Mouse (Mus musculus) hindlimb bud, embryonic 11.5 days (tissue): ENCODE results near the gene 4933402N03Rik.

Source experiments
- DNase-seq: peaks from one replicate; pipeline ENCODE4 v3.0.0-alpha.2; 2012; ENCODE audit warnings: low read depth, low spot score; ENCODE audit errors: extremely low spot score

The 4933402N03Rik gene

DNA sequence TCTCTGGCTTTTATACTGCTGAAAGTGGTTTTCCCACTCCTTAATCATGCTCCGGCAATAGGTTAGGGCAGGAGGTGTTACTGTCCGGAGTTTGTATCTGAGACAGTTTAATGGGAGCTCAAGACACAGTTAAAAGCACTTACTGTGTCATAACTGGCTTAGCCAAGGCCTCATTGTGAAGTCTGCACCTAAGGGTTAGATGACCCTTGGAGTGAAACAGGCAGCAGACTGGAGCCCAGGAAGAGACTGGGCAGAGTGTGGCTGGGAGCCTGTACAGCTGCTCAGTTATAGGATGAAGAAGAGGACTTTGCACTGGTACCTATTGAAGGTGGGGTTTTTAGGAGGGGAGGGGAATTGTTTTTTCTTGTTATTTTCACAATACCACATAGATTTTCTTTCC lies at the start of gene 4933402N03Rik:
4933402N03Rik (minus strand) TSS at position 101 of the 400 bp plus-strand sequence.
- DNase-seq, result no peak

DNA sequence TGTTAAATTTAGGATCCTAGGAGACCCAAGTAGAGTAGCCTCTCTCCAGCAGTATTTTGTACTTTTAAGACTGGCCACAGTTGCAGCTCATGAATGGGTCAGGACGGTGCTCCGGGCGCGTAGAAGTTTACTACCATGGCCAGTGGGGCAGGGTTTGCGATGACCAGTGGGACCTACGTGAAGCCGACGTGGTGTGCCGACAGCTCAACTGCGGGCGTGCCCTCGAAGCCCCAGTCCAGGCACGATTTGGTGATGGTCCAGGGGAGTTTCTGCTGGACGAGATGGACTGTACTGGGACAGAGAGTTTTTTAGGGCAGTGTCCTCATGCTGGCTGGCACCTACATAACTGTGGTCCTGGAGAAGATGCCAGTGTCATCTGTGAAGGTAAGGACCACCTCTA lies 41.9 kb upstream of the 4933402N03Rik start:
- DNase-seq, result no peak

DNA sequence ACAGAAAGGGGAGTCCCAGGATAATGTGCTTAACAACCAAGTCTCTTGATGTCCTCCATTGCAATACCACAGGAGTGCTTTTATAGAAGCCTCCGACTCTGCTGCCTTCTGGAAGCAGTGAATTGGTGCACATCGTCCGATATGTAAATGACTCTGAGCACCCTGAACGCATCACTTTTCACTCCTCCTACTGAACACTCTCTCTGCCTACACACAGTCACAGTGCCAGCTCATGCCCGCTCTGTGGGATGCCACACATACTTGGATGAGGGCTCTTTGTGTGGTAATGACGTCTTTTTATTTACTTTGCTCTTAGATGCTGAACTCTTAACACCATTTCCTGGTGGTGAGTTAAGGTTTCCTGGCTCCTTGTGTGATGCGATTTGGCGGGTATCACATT lies 40.9 kb upstream of the 4933402N03Rik start:
- no peak for DNase-seq

GRCm38 (mm10) chr7:131184339-131184738 lies 38.2 kb upstream of the 4933402N03Rik start:
- DNase-seq, result no peak

- DNase-seq, result no peak
These were observed 36.6 kb upstream of the 4933402N03Rik start for GRCm38 (mm10) chr7:131182685-131183084.

DNA sequence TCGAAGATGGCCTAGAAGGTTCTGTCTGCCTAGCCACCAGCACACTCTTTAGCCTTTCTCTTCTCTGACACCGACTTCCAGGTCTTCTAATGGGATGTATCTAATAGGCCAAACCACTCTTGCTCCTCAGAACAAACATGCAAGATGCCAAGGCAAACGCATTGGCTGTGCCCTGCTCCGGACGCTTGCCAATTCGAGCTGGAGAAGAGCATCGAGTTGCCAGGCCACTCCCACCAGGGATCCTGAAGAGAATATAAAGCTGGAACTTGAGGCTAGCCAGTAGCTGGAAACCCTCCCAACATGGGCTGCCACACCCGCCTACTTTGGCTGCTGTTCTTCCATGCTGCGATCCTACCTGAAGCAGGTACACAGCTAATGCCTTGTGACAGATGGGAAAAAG lies 28.0 kb upstream of the 4933402N03Rik start, which contains the start of gene 5430419D17Rik:
5430419D17Rik (plus strand) TSS at position 282 of the 400 bp plus-strand sequence.
- DNase-seq, result no peak

DNA sequence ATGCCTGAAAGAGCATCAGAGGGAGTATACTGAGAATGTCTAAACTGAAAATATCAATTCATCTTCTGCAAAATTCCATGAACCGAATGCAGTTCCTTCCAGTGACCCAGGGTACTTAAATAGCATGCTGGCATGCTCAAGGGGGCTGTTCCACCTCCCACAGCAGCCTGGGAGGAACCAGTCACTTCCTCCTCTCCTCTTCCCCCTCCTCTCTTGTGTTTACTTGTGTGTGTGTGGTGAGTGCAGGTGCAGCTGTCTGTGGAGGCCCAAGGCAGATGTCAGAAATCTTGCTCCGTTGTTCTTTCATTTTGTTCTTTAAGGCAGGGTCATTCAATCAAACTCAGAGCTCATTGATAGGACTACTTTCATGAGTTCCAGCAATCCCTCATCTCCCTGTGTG lies 23.0 kb upstream of the 4933402N03Rik start:
- DNase-seq, result no peak

- no peak for DNase-seq
These were observed 21.7 kb upstream of the 4933402N03Rik start for GRCm38 (mm10) chr7:131167771-131168170.

- no peak for DNase-seq
These were observed 16.1 kb upstream of the 4933402N03Rik start for GRCm38 (mm10) chr7:131162251-131162650.

- no peak for DNase-seq
These were observed 6.9 kb upstream of the 4933402N03Rik start for GRCm38 (mm10) chr7:131153044-131153443.

DNA sequence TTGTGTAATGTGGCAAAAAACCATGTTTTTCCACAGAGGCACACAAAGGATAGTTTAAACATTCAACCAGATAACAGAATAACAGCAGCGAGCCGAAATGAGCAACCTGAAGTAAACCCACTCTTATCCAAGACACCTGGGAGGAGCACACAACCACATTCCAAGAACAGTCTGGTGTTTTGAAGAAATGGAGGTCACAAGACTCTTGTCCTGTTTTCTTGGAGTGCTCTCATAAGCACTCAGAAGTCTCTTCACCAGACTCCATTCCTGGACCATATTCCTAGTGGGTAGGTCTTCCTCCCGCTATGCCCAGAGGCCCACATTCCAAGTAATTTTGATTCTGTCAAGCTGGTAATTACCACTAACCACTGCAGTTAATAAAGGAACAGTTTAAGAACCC lies 4.1 kb upstream of the 4933402N03Rik start:
- no peak for DNase-seq

DNA sequence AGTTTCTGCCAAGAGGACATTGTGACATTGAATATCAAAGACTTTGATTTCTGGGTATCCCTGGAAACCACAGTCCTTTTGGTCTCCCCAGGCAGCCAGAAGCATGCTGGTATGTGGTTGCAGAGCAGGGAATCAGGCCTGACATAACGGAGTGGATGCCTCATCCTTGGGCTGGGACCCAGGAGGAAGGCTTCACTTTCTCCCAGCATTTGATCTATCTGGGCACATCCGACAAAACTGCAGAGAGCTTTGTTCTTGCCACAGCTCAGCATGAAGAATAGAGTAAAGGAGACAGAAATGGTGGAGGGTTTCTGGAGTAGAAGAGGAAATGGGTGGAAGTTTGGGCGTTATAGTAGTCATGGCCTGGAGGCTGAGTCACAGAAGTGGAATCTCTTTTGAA lies 12.9 kb downstream of the 4933402N03Rik start:
- no peak for DNase-seq

GRCm38 (mm10) chr7:131130021-131130420 lies 16.1 kb downstream of the 4933402N03Rik start:
- no peak for DNase-seq

DNA sequence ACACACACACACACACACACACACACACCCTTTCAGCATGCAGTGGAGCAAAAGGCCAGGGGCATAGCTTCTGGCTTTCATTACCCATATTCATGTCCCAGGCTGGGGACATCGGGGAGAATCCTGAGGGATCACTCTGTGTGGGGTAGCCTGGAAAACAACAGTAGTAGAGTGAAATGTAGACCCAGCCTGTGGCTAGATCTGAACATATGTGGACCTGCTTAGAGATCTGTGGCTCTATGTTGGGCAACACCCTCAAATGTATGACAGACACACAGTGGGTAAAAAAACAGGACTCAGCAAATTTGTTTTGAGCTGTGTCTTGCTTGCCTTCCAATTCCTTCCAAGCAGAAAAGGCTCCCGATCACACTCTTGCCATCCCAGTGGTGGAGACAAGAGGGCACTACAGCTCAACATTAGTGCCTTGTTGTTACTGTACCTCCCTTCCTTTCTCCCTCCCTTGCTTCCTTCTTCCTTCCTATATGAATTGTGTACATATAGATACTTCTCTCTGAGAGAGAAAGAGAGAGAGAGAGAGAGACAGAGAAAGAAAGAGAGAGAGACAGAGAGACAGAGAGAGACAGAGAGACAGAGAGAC lies 23.8 kb downstream of the 4933402N03Rik start:
- DNase-seq, result no peak

GRCm38 (mm10) chr7:131114434-131114833 lies 31.7 kb downstream of the 4933402N03Rik start:
- no peak for DNase-seq

- no peak for DNase-seq
These were observed 32.4 kb downstream of the 4933402N03Rik start for GRCm38 (mm10) chr7:131113676-131114075.

- DNase-seq, result peak; percentile 33
These were observed 33.6 kb downstream of the 4933402N03Rik start for GRCm38 (mm10) chr7:131112486-131112885.
